Mouse (Mus musculus) kidney, adult 18-20 months (tissue): ENCODE measurements at regions not wholly inside any gene's neighbourhood (a gene's known extent, or its start where the extent isn't known, plus 50 kb on each side); places are given as distances from the start of the nearest gene placed in this dataset.
A peak's percentile ranks its signal among the peaks of the same experiment; 100 is the strongest.
"Not testable (repeated sequence)": the region's sequence is repeated elsewhere in the genome, so short reads cannot be mapped to it uniquely, and the experiment has no call there.

Source experiments
- DNase-seq: peaks from one replicate; pipeline ENCODE4 v3.0.0; 2021

GRCm38 (mm10) chr6:89161746-89162145, 200.7 kb downstream of the Plxna1 start:
- DNase-seq, result no peak

- no peak for DNase-seq
Measured at GRCm38 (mm10) chr6:89169520-89169919, 192.9 kb downstream of the Plxna1 start.

GRCm38 (mm10) chr6:89184920-89185319, 177.5 kb downstream of the Plxna1 start:
- not testable (repeated sequence) for DNase-seq

- DNase-seq, result not testable (repeated sequence)
Measured at GRCm38 (mm10) chr6:89200514-89201284, 161.7 kb downstream of the Plxna1 start.

GRCm38 (mm10) chr6:89215021-89215420, 147.4 kb downstream of the Plxna1 start:
- DNase-seq, result no peak

- no peak for DNase-seq
Measured at GRCm38 (mm10) chr6:89235416-89236075, 126.9 kb downstream of the Plxna1 start.

GRCm38 (mm10) chr6:89236226-89236625, 126.2 kb downstream of the Plxna1 start:
- no peak for DNase-seq

DNA sequence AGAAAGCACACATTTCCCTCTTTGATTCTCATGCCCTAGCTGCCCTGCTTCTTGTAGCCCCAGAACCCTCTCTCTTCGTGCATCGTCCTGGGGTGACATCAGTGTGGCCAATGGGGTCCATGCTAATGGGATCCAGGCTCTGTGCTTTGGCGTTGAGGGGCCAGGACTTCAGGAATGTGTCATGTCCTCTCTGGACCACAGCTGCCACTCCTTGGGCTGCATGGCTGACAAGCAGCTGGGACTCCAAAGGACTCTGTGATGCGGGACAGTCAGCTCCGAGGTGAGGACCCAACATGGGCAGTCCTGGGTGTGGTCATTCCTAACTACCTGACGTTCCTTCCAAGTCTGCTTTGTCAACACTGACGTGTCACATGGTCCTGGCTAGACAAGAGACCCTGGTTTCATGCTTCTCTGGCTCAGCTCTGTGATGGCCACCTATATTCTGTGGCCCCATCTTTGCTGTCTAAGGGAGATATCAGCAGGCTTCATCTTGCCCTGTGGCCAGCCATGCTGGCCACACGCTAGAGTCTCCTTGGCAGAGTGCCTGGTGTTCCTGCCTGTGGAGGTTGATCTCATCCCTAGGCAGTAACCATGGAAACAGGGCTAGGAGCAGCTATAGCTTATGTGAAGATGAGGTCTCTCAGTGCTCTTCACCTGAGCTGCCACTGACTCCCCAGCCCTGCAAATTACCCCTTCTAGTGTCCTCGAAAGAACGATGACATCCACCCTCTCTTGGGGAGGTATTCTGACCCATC, 125.4 kb downstream of the Plxna1 start:
- DNase-seq, result no peak

DNA sequence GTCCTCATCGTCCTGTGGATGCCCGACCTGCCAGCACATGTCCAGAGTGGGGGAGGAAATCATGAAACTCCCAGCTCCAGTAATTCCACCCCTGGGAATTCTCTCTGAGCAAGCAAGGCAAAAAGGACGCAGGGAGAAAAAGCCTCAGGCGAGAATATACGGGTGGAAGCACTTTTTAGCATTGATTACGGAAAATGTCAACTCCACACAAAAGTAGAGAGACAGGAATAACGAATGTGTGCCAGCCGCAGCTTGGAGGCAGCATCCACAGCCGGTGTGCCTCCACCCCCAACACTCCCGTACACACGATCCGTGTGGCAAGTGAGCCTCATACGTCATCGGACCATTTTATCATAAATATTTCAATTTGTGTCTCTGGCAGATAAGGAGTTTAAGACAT, 123.5 kb downstream of the Plxna1 start:
- no peak for DNase-seq

GRCm38 (mm10) chr6:89239511-89239910, 122.9 kb downstream of the Plxna1 start:
- DNase-seq, result peak; percentile 27

- DNase-seq, result no peak
Measured at GRCm38 (mm10) chr6:89240168-89240705, 122.2 kb downstream of the Plxna1 start.

GRCm38 (mm10) chr6:89242371-89243288, 119.8 kb downstream of the Plxna1 start:
- DNase-seq, result peak; percentile 12

- no peak for DNase-seq
Measured at GRCm38 (mm10) chr6:89245506-89245905, 116.9 kb downstream of the Plxna1 start.

- no peak for DNase-seq
Measured at GRCm38 (mm10) chr6:89246261-89246660, 116.2 kb downstream of the Plxna1 start.

- DNase-seq, result no peak
Measured at GRCm38 (mm10) chr6:89248574-89248973, 113.8 kb downstream of the Plxna1 start.

DNA sequence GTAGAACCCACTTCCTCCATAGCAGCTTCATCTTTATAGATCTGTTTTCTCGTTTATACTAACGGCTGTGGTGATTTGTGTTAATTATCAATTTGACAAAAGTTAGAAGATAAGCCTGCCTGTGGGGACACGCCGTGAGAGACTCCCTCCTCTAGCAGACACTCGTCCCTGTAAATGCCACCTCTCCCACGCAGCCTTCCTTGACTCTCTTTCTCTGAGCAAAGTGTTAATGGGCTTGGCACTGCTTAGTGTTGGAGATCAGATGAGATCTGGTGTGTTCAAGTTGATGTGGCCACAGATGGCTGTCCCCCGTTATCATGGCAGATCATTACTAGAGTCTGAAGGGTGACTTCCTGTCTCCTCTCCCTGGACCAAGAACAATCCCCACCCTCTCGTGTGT, 113.1 kb downstream of the Plxna1 start:
- no peak for DNase-seq

GRCm38 (mm10) chr6:89251641-89252040, 110.8 kb downstream of the Plxna1 start:
- DNase-seq, result no peak

GRCm38 (mm10) chr6:89256022-89256421, 106.4 kb downstream of the Plxna1 start:
- DNase-seq, result no peak

GRCm38 (mm10) chr6:89256630-89257292, 105.7 kb downstream of the Plxna1 start:
- DNase-seq, result no peak

GRCm38 (mm10) chr6:89257416-89257815, 105.0 kb downstream of the Plxna1 start:
- no peak for DNase-seq

- no peak for DNase-seq
Measured at GRCm38 (mm10) chr6:89258140-89258539, 104.3 kb downstream of the Plxna1 start.
